Mouse (Mus musculus) hindlimb bud, embryonic 11.5 days (tissue): ENCODE data around the gene Klhl23.
A peak's percentile ranks its signal among the peaks of the same experiment; 100 is the strongest.
"Not testable (repeated sequence)": the region's sequence is repeated elsewhere in the genome, so short reads cannot be mapped to it uniquely, and the experiment has no call there.

ENCODE experiments used
- DNase-seq: peaks from one replicate; pipeline ENCODE4 v3.0.0-alpha.2; 2012; ENCODE audit warnings: low read depth, low spot score; ENCODE audit errors: extremely low spot score

The Klhl23 gene

DNA sequence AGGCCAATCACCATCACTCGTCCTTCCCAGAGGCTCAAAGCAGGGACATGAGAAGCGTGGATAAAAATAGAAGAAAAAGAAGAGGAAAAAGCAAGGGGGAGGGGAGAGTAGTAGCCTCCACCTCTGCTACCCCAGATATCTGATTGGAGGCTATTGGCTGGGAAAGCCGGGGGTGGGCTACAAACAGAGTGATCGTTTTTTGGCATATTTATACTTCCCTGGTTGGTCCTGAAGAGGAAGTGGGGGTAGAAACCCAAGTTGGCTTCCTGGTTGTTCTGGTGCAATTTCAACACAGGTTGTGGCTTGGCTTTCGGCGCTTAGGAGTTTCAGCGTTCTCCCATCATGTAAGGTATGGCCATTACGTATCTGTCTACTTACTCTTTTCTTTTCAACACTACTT is at the start of gene Klhl23:
TSS of gene Klhl23 (plus strand) at position 234 of the 400 bp plus-strand sequence.
- DNase-seq = no peak

DNA sequence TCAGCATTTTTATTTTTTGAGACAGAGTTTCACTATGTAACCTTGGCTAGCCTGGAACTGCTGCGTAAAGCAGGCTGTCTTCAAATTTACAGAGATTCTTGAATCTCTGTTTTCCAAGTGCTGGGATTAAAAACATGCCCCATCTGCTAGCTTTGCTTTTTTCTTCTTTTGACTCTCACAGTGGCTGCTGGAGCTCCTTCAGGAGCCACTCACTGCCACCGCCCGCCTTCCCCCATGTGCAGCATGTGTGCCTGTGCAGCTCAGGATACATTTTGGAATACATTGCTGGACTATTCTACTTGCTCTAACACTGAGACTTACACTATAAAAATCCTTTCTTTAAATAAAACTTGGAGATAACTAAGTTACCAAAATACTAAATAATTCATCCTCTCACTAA is 48.4 kb upstream of the Klhl23 start:
- no peak for DNase-seq

DNA sequence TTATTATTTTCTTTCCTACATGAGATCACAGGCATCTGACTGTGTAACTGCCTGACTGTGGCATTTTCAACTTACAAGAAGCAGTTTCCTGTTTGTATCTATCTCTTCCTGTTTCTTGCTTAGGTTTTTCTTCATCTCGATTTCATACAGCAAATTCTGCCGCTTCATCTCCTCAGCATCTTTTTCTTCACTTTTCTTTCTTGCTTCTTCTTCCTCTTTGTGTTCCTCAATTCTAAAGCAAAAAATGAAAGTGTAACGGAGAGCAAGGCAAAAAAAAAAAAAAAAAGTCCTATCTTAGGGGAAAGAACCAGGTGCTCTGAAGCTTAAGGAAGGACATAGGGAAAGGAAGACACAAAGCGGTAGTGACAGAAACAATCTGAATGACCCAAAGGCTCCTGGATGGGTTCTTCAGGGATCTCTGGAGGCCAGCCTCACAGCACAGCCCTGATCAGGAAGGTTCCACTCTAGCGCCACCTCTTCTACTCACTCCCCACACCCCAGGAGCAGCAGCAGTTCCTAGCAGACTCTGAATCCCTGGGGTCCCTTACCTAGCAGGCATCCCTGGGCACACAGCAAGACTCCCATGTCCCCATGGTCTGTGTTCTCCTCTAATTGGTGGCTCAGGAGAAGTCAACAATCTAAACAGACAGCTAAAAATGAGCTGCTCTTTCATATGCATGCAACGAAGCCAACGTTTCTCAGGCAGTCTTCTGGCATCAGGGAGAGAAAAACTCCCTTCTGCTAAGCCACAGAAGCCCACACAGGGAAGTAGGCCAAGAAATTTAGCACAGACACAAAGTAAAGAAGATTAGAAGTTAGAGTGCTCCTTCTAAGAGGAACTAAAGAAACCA is 43.5 kb upstream of the Klhl23 start:
- DNase-seq = no peak

DNA sequence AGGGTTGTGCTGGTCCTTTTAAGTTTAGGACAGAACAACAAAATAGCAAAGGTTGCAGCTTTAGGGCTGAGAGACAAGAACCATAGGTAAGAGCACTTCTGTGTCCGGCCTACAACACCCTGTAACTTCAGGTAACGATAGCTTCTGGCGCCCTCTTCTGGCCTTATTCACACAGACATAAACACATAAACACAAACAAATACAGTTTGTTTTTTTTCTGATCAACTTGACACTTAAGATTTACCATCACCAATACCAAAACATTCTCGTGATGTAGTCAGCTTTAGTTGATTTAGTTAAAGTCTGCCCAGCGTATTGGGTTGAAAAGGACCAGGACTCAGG is 42.9 kb upstream of the Klhl23 start:
- no peak for DNase-seq

DNA sequence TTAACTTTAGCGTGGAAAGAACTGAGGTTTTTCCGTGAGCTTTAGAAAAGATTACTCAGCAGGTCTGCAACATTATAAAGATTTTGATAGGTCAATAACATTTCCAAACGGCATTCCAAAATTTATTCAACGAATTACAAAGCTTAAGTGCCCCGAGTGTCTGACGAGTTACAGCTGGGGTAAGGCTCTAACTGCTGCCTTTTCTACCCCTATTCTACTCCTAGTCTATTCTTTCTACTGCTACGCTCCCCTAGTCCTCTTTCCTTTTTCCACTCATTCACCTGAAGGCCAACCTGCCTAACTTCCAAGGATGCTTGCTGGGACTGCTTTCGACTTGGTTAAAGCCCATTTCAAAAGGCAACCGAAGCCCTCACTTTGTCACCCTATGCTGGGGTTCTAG is 32.8 kb upstream of the Klhl23 start:
- no peak for DNase-seq

DNA sequence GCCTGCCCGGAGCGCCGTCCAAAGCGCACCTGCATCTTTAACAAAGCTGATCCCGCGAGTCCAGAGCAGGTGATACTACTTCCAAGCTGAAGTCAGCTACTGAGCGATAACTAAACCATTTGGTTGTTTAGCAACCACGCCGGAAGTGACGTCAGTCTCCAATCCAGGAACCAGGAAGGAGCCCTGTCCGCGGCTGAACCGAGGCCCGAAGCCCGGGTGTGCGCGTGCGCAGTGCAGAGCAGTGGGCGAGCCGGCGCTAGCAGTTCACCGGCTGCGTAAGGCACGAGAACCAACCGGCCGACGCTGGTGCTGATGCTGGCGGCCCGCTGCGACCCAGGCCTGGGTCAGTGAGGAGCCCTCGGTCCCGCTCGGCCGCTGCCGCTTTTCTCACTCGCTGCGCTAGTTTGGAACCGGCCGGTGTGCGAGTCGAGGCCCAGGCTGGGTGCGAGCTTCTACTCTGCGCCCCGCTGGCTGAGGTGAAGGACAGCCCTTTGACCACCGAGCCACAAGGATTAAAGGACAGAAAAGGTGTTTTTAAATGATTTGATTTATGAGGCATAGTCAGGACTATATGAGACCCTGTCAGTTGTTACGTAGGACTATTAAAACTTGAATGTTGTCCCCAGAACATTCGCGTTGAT is 32.2 kb upstream of the Klhl23 start, which contains the start of the genes Ccdc173 and Phospho2:
TSS of gene Ccdc173 (minus strand) at position 147 of the 641 bp plus-strand sequence.
TSS of gene Phospho2 (plus strand) at position 195 of the 641 bp plus-strand sequence.
- peak; percentile 96 for DNase-seq

DNA sequence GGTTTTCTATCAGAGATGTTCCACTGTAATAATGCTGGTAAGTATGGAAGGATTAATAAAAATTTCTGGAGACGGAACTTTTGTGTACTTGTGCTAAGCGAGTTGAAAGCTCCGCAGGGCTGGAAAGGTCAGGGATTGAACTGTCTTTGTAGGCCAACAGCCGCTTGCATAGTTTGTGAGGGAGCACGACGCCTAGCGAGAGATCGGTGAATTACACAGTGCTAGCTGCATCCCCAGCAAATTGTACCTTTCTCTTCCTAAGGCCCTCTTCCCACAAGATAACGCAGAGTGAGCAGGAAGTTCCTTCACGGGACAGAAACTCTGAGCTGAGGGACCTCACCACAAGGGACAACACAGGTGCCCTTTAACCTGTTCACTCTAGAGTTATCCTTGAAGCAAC is 31.5 kb upstream of the Klhl23 start:
- DNase-seq = peak; percentile 95

DNA sequence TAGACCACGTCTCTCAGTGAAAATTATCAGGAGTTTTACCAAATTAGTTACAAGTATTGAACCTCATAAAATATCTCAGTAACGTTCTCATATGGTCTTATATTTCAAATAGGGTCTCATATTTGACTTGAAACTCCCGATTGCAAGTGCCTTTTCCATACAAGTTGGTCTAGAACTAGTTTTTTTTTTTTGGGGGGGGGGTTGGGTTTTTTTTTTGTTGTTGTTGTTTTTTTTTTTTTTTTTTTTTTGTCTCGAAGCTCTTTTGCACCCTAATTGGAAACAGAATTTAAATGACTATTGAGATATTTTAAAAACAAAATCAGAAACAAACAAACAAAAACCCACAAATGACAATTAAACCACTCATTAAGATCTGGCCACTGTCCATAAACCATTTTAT is 31.0 kb upstream of the Klhl23 start:
- no peak for DNase-seq

DNA sequence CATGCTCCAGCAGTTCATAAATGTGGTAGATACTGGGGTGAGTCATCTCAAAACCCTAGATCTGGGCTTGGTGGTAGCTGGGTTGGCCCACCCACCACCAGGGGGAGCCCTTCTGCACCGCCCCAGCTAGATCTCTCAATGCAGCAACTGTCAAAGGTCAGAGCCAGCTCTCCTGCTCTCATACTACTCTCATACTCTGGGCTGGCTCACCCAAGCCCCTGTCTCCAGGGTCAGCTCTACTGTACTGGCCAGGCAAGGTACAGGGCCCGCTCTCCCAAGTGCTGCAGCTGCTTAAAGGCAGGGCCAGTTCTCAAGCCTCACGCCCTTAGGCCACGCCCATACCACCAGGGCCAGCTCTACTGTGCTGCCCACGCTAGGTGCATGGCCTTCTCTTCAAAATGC is 18.8 kb upstream of the Klhl23 start:
- DNase-seq = no peak

DNA sequence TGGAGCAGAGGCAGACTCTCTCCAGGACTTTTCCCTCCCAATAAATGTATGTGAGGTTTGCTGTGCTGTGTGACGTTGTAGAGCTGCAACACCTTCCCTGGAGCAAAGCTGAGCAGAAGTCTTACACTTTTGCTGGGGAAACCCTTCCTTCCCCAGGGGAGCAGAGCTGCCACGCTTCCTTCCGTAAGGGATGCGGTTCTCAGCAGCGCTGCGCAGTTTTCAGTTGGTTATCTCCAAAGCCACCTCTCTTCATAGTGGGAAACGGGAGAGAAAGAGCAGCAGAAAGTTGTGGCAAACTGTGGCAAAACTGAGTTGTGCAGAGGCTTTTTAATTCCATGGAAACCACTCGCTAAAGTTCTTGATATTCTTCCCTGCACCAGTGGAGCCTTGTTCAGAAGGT is 18.0 kb upstream of the Klhl23 start:
- no peak for DNase-seq

DNA sequence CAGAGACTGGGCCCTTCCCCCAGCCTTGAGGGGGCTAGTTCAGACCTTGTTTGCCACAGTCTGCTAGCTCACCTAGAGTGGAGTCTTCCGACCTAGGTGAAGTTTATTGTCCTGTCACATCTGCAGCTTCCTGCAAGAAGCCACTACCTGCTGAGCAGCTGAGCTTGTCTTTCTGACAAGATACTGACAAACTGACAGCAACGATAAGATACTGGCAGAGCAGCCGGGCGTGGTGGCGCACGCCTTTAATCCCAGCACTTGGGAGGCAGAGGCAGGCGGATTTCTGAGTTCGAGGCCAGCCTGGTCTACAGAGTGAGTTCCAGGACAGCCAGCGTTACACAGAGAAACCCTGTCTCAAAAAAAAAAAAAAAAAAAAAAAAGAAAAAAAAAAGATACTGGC is 17.1 kb upstream of the Klhl23 start:
- DNase-seq = not testable (repeated sequence)

DNA sequence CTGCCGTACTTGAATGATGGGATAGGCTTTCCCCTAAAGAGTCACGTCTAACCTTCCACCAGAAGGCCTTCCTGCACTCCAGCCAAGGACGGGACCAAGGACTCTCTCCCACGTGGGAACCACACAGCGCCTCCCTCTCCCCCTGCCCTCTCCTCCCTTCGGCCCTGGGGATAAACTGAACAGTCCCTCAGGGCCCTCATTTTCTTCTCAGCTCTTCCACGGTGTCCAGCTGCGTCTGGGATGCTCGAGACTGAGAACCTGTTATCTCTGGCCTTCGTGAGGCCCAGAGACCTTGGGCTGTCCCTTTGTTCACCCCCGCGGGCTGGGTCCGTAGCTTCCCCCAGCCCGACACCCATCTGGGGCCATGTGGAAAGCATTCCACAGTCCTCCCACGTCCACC is 11.6 kb upstream of the Klhl23 start:
- no peak for DNase-seq

DNA sequence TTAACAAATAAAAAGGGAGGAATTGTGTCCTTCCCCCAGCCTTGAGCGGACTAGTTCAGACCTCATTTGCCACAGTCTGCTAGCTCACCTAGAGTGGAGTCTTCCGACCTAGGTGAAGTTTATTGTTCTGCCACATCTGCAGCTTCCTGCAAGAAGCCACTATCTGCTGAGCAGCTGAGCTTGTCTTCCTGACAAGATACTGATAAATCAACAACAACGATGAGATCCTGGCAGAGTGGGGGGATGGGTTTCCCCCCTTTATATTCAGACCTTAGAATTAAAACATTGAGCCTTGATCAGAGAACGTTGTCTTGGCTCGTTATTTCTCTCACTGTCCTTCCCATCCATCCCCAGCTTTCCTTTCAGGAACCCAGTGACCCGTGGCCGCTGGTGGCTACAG is 10.4 kb upstream of the Klhl23 start:
- not testable (repeated sequence) for DNase-seq

DNA sequence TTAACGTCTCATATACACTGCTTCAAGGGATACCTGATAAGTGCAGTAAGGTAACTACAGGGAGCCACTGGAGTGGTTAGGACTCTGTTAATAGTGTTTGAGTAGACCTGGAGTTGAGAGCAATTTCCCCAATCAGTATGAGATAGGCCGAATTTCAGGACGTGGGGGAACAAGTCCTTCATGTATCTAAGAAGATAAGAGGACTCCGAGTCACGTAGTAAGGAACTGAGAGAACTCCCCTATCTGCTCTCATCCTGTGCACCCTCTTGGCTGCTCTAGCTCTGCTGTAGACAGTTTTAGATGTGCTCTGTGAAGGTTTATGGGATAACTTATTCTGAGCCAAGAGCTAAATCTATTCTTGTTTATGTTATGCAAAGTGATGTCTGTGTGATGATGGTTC is 5.2 kb upstream of the Klhl23 start:
- no peak for DNase-seq

DNA sequence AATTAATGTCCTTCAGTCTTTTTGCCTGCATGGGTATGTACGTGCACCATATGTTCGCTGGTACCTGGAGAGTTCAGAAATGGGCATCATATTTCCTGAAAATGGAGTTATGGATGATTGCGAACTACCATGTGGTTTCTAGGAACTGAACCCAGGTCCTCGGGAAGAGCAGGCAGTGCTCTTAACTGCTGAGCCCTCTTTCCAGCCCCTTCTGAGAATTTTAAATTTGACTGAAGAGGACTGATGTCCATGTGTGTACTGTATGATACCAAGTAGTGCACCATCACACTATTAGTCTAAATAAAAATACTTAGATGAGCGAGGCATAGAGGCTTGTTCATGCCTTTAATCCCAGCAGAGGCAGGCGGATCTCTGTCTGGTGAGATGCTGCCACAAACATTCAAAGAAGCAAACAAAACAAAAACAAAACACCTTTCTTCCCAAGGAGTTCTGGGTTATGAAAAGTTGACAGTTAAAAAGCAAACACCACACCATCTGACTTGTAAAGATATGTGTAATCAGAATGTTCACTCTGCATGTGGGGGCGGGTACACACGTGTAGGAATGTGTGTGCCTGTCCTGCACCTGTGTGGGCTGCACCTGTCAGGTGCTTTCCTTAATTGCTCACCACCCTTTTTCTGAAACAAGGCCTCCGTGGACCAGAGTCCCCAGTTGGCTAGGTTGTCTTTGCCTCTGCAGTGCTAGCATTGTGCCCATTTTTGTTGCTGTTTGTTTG is 3.2 kb upstream of the Klhl23 start:
- DNase-seq = no peak

DNA sequence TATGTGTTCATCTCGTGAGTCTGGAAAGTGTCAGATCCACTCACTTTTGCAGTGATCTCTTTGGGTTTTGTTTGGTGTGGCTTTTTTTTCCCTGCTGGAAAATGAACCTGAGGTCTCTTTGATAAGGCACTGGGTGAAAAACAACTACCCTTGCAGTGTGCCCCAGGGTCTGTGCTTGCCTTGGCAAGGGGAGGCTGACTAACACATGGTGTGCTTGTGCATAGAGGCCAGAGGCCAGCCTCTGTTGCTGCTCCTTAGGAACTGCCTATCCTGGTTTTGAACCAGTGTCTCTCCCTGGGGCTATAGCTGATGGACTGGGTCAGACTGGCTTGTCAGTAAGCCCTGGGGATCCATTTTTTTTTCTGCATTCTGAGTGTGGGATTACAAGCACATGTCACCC is 1.5 kb upstream of the Klhl23 start:
- no peak for DNase-seq

DNA sequence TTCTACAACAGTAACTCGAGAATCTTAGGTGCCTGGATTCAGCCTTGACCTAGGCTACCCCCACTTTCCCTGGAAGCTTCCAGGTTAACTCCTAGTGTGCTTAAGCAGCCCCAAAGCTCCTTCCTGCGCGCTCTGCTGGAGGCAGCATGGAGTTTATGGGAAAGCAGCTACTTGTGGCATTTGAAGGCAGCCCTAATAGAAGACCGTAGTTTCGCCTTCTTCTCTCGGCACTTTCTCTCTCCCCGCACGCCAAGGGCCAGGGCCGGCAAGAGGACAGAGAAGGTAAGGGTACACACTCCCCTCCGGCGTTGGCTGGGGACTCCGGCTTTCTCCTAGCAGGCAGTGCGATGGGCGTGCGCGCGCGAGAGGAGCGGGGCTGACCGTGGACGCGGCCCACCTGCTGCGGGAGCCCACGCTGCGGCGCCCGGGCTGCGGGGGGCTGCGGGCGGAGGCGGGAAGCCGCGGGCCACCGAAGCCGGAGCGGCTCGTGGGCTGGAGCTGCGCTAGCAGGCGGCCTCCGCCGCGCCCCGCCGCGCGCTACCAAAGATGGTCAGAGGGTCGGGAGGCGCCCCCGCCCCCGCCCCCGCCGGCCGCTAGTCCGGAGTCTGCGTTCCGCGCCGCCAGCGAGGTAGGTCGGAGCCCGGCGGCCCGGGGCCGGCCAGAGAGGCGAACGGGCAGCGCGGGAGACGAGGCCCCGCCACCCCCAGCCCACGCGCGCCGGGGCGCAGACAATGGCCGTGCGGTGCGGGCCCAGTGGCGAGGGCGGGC is 801 bp downstream of the Klhl23 start:
- DNase-seq = peak; percentile 50

DNA sequence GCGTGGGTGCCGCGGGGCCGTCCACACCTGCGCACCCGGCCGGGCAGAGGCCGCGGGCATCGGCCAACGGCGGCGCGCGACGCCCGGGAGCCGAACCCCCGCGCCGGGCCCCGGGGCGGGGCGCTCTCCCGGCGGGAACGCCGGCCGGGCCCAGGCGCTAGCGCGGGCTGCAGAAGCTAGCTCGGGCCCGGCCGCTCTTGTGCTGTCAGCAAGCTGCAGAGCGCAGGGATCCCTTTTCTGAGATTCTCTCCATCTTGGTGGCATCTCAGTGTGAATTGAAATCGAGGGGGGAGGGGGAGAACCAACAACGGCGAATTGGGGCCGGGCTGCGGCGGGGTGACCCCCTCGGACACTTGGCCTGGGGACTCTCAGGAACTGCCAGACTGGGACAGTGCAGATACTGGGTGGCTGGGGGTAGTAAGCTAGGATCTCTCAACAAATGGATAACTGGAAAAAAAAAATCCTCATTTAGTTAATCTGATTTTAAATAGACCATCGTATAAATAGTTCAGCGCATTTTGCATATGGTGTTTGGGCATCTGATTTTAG is 1.5 kb downstream of the Klhl23 start:
- no peak for DNase-seq

DNA sequence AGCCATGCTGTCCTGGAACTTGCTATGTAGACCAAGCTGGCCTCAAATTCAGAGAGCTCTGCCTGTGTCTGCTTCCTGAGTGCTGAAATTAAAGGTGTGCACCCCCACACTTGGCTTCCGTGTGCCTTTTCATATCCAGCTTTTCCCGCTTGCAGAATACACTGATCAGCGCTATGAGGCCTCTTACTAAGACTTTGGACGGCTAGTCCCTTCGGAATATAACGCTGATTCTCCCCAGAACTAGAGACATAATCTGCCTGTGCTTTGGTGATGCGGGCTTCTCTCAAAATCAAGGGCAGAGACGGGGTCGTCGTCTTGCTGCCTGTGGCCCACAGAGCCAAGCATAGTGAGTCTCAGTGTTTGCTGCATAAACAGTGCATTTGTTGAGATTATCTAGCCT is 4.2 kb downstream of the Klhl23 start:
- no peak for DNase-seq

DNA sequence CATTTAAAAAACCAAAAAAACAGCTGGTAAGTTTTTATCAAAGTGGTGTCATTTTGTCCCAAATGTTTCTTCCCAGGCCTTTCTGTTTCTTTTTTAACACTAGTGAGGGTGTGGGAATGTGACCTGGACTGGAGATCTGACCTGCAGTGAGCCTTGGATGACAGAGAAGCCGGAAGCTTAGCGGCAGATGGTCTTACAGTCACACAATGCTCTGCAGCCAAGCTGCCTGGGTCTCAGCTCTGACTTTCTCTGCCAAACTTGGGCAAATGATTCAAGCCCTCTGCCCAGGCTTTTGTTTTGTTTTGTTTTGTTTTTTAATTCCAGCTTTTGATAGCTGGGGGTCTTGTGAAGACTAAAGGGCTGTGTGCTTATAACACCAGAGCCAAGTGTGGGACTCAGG is 4.6 kb downstream of the Klhl23 start:
- no peak for DNase-seq

DNA sequence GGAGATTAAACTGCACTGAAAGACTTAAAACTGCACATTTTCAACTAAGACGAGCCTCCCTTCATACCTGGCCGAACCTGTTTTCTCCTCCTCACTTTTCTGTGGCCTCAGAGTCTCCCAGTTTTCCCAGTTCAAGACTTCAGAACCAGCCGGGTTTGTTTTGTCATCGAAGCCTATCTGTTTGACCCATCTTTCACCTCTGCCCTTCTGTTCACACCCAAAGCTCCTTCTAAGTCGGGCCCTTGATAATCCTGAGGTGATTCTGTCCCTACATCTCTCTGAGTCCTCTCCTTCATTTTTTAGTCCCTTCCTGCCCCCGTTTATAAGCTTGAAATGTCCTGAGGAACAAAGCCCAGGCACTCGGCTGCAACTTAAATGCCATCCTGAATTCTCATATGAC is 6.3 kb downstream of the Klhl23 start:
- DNase-seq = no peak
